ENCODE assay signal across 8 mouse cellular contexts in the genomic region with DNA sequence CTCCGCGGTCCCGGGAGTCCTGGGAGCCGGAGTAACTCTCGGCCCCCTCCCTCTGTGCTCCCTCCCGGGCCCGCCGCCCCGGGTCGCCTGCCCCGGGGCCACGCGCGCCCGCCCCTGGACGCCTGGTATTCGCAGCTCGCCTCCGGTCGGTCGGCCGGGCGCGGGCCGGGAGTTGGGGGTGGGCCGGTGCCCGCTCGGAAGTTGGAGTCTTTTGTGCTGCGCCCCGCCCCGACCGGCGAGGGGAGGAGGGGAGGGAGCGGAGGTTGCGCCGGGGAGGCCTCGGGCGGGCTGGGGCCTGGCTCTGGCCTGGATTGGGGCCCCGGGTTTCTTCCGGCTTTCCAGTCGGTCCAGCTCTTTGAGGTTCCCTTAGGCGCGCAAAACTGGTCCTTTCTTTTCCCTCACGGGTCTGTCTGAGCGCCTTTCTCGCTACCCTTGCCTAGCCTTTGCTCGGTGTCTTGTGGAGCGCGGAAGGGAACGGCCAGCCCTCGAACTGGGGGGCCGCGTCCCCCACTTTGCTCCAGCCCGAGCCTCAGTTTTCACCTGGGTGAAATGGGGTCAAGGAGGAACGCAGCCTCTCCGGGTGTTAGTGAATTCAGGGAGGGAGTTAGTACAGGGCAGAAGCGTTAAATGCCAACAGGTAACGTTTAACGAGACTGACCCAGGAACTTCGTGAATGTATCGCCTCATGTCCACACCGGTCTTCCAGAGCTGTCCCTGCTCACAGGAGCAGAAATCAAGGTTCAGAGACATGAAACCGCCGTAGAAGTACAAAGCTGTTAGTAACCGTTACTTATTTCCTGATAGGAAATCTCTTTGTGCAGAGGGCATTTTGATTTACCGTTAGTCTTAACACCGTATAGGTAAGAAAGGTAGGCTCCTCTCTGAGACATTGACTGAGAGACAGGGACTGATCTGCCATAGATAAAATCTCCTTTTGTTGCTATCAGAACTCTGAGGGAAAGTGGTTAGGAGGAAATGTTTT. TPM values are rescaled to one million over a fixed set of nuclear protein-coding genes. Genes with fewer than 3 reads are reported as not detected.
A peak's percentile ranks its signal among the peaks of the same experiment; 100 is the strongest.
DNase-seq lines count a peak whose midpoint lies in the region; ATAC-seq and TF ChIP-seq lines count a peak whose summit lies in the region.

No protein-coding gene starts in this region.

- TF ChIP-seq CTCF in left cerebral cortex, adult 2 months (IDR thresholded peaks at IDR 0.05): no peak

- DNase-seq in R1 (ENCODE audit: low read depth, low spot score): peak; percentile 55
- DNase-seq in cerebellum, postnatal 36 days: peak; percentile 64 to 71
- peak; percentile 75 for DNase-seq in gastrocnemius, adult 18-20 months (ENCODE audit: low spot score)
- peak; percentile 64 to 71 for DNase-seq in left cerebral cortex, adult 2 months (ENCODE audit: extremely low spot score in 1 of 2, low spot score in 2 of 2)
- DNase-seq in right cerebral cortex, postnatal 14 days: peak; percentile 63
- peak; percentile 77 for DNase-seq in urinary bladder, postnatal 25 days (ENCODE audit: low spot score)

- H3K36me3 ChIP-seq in hindbrain, embryonic 16.5 days (ENCODE audit: control insufficient read depth, insufficient read depth, low read length): no peaks in the 10 kb centered on the region
- peaks cover 5% of the 10 kb centered on the region for H3K36me3 ChIP-seq in megakaryocyte, embryonic 14.5 days (replicated peaks; ENCODE audit: low read length)

- H3K4me3 ChIP-seq in hindbrain, embryonic 16.5 days (ENCODE audit: low read length): peak overlapping the region; percentile 74
- H3K4me3 ChIP-seq in left cerebral cortex, adult 2 months: peak overlapping the region; percentile 96
- H3K4me3 ChIP-seq in megakaryocyte, embryonic 14.5 days (replicated peaks): peak overlapping the region; percentile 95

- H3K27ac ChIP-seq in hindbrain, embryonic 16.5 days (ENCODE audit: low read depth, low read length): peak overlapping the region; percentile 98
- H3K27ac ChIP-seq in left cerebral cortex, adult 2 months: peak overlapping the region; percentile 100

- H3K4me2 ChIP-seq in hindbrain, embryonic 16.5 days (ENCODE audit: low read length): peak overlapping the region; percentile 85

- no peaks in the 10 kb centered on the region for H3K9me3 ChIP-seq in hindbrain, embryonic 16.5 days (ENCODE audit: control insufficient read depth, low read length)
- no peaks in the 10 kb centered on the region for H3K9me3 ChIP-seq in megakaryocyte, embryonic 14.5 days

- ATAC-seq in hindbrain, embryonic 16.5 days: peak; percentile 16

- H3K9ac ChIP-seq in hindbrain, embryonic 16.5 days (ENCODE audit: low read depth, low read length): peak overlapping the region; percentile 91

- intact Hi-C loops in left cerebral cortex, adult 2 months (cut with DNase I): no loop called here

- H3K4me1 ChIP-seq in hindbrain, embryonic 16.5 days (ENCODE audit: control insufficient read depth, insufficient read depth, low read depth, low read length): peaks cover 25% of the 10 kb centered on the region
- peaks cover 58% of the 10 kb centered on the region for H3K4me1 ChIP-seq in megakaryocyte, embryonic 14.5 days

- H3K27me3 ChIP-seq in hindbrain, embryonic 16.5 days (replicated peaks; ENCODE audit: control insufficient read depth, insufficient read depth, low read length): no peaks in the 10 kb centered on the region
- no peaks in the 10 kb centered on the region for H3K27me3 ChIP-seq in megakaryocyte, embryonic 14.5 days (replicated peaks)

- WGBS in hindbrain, embryonic 16.5 days: under 1% methylated on average over 52 of the region's 67 CpGs

RNA-seq across cellular contexts. Expression of gene a, which starts 0.8 kb away (rescaled TPM):
- not detected for total RNA-seq in gastrocnemius, adult 18-20 months (2021)
- polyA plus RNA-seq in hindbrain, embryonic 16.5 days (2015; fragmentation: Nextera tagmentation; extraction: Ambion mirVana): 1.0 and 1.1 TPM in 2 replicates
- total RNA-seq in left cerebral cortex, adult 2 months (2021): not detected
- 1.6 TPM in 1 of 2 replicates, not detected in the other for polyA plus RNA-seq in megakaryocyte, embryonic 14.5 days (2012; ENCODE audit: insufficient read depth, low replicate concordance)

RNA-seq across cellular contexts. Expression of gene Raly, which starts 1.1 kb away (rescaled TPM):
- total RNA-seq in gastrocnemius, adult 18-20 months (2021): 10 to 100 TPM; 54.4 to 59.5 TPM
- 22.8 and 23.4 TPM in 2 replicates for polyA plus RNA-seq in hindbrain, embryonic 16.5 days (2015; fragmentation: Nextera tagmentation; extraction: Ambion mirVana)
- total RNA-seq in left cerebral cortex, adult 2 months (2021): 100 to 1,000 TPM in 1 of 2 experiments, 10 to 100 TPM in 1; 93.2 to 101 TPM
- polyA plus RNA-seq in megakaryocyte, embryonic 14.5 days (2012; ENCODE audit: insufficient read depth, low replicate concordance): 378 and 462 TPM in 2 replicates

RNA-seq across cellular contexts. Expression of gene Gm14214, which starts 22.1 kb away (rescaled TPM):
- not detected for total RNA-seq in gastrocnemius, adult 18-20 months (2021)
- not detected in 2 replicates for polyA plus RNA-seq in hindbrain, embryonic 16.5 days (2015; fragmentation: Nextera tagmentation; extraction: Ambion mirVana)
- not detected for total RNA-seq in left cerebral cortex, adult 2 months (2021)
- polyA plus RNA-seq in megakaryocyte, embryonic 14.5 days (2012; ENCODE audit: insufficient read depth, low replicate concordance): not detected in 2 replicates

Comparison
In these comparisons a context has a peak if more than half of its experiments do, and no peak if none do; other contexts are left out.
1. Peak in every context shown above with its lines: DNase-seq, ATAC-seq, H3K4me3 ChIP-seq and H3K27ac ChIP-seq.